Mouse (Mus musculus): Measurements from ENCODE around the gene Etv5. TPM values are rescaled to one million over a fixed set of nuclear protein-coding genes. Genes with fewer than 3 reads are reported as not detected.
A peak's percentile ranks its signal among the peaks of the same experiment; 100 is the strongest.

Gene Etv5
- polyA plus RNA-seq, 1 experiment from 2014 or later, result 18.3 TPM

- no peak for ATAC-seq (ENCODE audit: low read depth)
- 94% methylated on average over 7 of the region's 7 CpGs for WGBS
Observed at GRCm38 (mm10) chr16:22417931-22418330, 21.6 kb downstream of the Etv5 start.

DNA sequence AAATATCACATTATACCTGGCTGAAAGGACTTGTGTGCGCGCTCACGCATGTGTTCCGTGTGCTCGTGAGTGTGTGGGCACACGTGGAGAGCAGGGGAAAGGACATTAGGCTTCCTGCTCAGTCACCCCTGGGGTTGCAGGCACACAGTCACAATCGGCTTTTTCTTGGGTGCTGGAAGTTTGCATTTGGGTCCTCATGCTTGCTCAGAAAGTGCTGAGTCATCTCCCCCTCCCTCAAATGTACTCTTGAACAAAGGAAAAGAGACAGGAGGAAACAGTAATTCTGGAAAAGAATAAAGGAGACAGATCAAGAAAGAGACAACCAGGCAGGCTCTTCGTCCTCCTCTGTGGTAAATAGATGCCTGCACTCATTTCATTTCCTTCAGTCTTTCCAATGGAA, 22.5 kb downstream of the Etv5 start:
- Histone ChIP-seq H3K9me3 (ENCODE audit: control insufficient read depth, low read length) (no peaks in the 10 kb centered on the region), H3K4me1 (ENCODE audit: control insufficient read depth, insufficient read depth, low read length) (peaks cover 4% of the 10 kb centered on the region; the same call in 1 of the 2 replicates), H3K27ac (ENCODE audit: low read depth, low read length) (no peak overlapping the region), H3K4me3 (ENCODE audit: low read depth, low read length) (no peak overlapping the region), H3K9ac (replicated peaks; ENCODE audit: low read depth, low read length) (no peak overlapping the region), H3K4me2 (ENCODE audit: low read depth, low read length) (no peak overlapping the region), H3K27me3 (ENCODE audit: control insufficient read depth, insufficient read depth, low read length) (no peaks in the 10 kb centered on the region), H3K36me3 (ENCODE audit: control insufficient read depth, insufficient read depth, low read length) (no peaks in the 10 kb centered on the region)
- no peak for ATAC-seq (ENCODE audit: low read depth)
- WGBS, result 85% methylated on average over 8 of the region's 8 CpGs

More at GRCm38 (mm10) chr16:22417931-22418330, 21.6 kb downstream of the Etv5 start:
- H3K9me3 ChIP-seq (ENCODE audit: control insufficient read depth, low read length), result no peaks in the 10 kb centered on the region
- no peak overlapping the region for H3K27ac ChIP-seq (ENCODE audit: low read depth, low read length)
- no peaks in the 10 kb centered on the region for H3K27me3 ChIP-seq (ENCODE audit: control insufficient read depth, insufficient read depth, low read length)
- no peaks in the 10 kb centered on the region for H3K36me3 ChIP-seq (ENCODE audit: control insufficient read depth, insufficient read depth, low read length)
- H3K4me3 ChIP-seq (ENCODE audit: low read depth, low read length), result no peak overlapping the region
- no peaks in the 10 kb centered on the region for H3K4me1 ChIP-seq (ENCODE audit: control insufficient read depth, insufficient read depth, low read length)
- no peak overlapping the region for H3K4me2 ChIP-seq (ENCODE audit: low read depth, low read length)
- no peak overlapping the region for H3K9ac ChIP-seq (replicated peaks; ENCODE audit: low read depth, low read length)

GRCm38 (mm10) chr16:22416140-22416848, 23.2 kb downstream of the Etv5 start:
- 65% methylated on average over 6 of the region's 6 CpGs for WGBS
- no peak overlapping the region for H3K4me2 ChIP-seq (ENCODE audit: low read depth, low read length)
- no peak overlapping the region for H3K4me3 ChIP-seq (ENCODE audit: low read depth, low read length)
- no peaks in the 10 kb centered on the region for H3K36me3 ChIP-seq (ENCODE audit: control insufficient read depth, insufficient read depth, low read length)
- no peaks in the 10 kb centered on the region for H3K27me3 ChIP-seq (ENCODE audit: control insufficient read depth, insufficient read depth, low read length)
- H3K27ac ChIP-seq (ENCODE audit: low read depth, low read length), result no peak overlapping the region
- no peak overlapping the region for H3K9ac ChIP-seq (replicated peaks; ENCODE audit: low read depth, low read length)
- H3K9me3 ChIP-seq (ENCODE audit: control insufficient read depth, low read length), result no peaks in the 10 kb centered on the region
- peaks cover 9% of the 10 kb centered on the region; the same call in 1 of the 2 replicates for H3K4me1 ChIP-seq (ENCODE audit: control insufficient read depth, insufficient read depth, low read length)
- ATAC-seq (ENCODE audit: low read depth), result no peak

GRCm38 (mm10) chr16:22414205-22414754, 25.2 kb downstream of the Etv5 start:
- WGBS, result 93% methylated on average over 9 of the region's 9 CpGs
- no peaks in the 10 kb centered on the region for H3K36me3 ChIP-seq (ENCODE audit: control insufficient read depth, insufficient read depth, low read length)
- H3K9ac ChIP-seq (replicated peaks; ENCODE audit: low read depth, low read length), result no peak overlapping the region
- H3K4me2 ChIP-seq (ENCODE audit: low read depth, low read length), result no peak overlapping the region
- peaks cover 9% of the 10 kb centered on the region; the same call in 1 of the 2 replicates for H3K4me1 ChIP-seq (ENCODE audit: control insufficient read depth, insufficient read depth, low read length)
- no peaks in the 10 kb centered on the region for H3K9me3 ChIP-seq (ENCODE audit: control insufficient read depth, low read length)
- H3K27me3 ChIP-seq (ENCODE audit: control insufficient read depth, insufficient read depth, low read length), result no peaks in the 10 kb centered on the region
- no peak overlapping the region for H3K4me3 ChIP-seq (ENCODE audit: low read depth, low read length)
- ATAC-seq (ENCODE audit: low read depth), result no peak
- no peak overlapping the region for H3K27ac ChIP-seq (ENCODE audit: low read depth, low read length)

DNA sequence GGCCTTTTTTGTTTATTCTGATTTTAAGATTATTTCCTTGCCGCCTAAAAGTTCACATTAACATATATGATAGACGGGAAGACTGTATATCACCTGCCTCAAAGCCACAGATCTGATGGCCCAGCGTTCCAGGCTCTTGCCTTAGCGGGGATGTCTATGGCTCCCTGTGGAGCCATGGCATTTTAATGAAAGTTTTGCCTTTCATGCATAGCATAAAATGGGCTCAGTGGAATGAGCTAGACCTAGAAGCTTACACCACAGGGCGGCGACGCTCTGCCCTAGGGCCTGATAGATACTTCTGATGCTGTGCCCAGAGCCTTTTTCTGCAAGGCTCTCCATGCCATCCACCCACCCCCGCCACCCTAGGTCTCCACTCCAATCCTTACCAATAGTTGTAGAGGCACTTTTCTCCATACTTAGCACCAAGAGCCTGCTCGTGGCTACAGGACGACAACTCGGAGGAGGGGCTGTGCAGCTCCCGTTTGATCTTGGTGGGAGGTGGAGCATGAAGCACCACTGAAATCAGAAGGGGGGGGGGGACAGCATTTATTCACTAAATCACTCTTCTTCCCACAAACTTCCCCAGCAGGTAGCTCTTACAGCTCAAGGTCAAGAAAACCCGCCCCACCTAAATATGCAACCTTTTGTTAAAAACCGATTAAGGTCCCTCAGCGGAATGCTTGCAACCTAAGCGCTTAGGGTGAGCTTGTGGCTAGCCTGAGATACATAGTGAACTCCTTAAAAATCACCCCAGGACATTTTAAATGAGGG, 26.9 kb downstream of the Etv5 start:
- Histone ChIP-seq H3K27me3 (ENCODE audit: control insufficient read depth, insufficient read depth, low read length) (no peaks in the 10 kb centered on the region), H3K4me2 (ENCODE audit: low read depth, low read length) (peak overlapping the region; percentile 8; the same call in 1 of the 2 replicates), H3K9ac (replicated peaks; ENCODE audit: low read depth, low read length) (no peak overlapping the region; the same call in 1 of the 2 replicates), H3K36me3 (ENCODE audit: control insufficient read depth, insufficient read depth, low read length) (no peaks in the 10 kb centered on the region), H3K4me3 (ENCODE audit: low read depth, low read length) (no peak overlapping the region), H3K9me3 (ENCODE audit: control insufficient read depth, low read length) (no peaks in the 10 kb centered on the region), H3K27ac (ENCODE audit: low read depth, low read length) (no peak overlapping the region), H3K4me1 (ENCODE audit: control insufficient read depth, insufficient read depth, low read length) (peaks cover 9% of the 10 kb centered on the region; the same call in 1 of the 2 replicates)
- 28% methylated on average over 16 of the region's 16 CpGs for WGBS
- ATAC-seq (ENCODE audit: low read depth), result peak; percentile 78

- H3K4me2 ChIP-seq (ENCODE audit: low read depth, low read length), result peak overlapping the region; percentile 8; the same call in 1 of the 2 replicates
- no peaks in the 10 kb centered on the region for H3K36me3 ChIP-seq (ENCODE audit: control insufficient read depth, insufficient read depth, low read length)
- no peak overlapping the region for H3K4me3 ChIP-seq (ENCODE audit: low read depth, low read length)
- peak; percentile 67 for ATAC-seq (ENCODE audit: low read depth)
- no peak overlapping the region for H3K27ac ChIP-seq (ENCODE audit: low read depth, low read length)
- H3K9me3 ChIP-seq (ENCODE audit: control insufficient read depth, low read length), result no peaks in the 10 kb centered on the region
- H3K9ac ChIP-seq (replicated peaks; ENCODE audit: low read depth, low read length), result no peak overlapping the region; the same call in 1 of the 2 replicates
- H3K27me3 ChIP-seq (ENCODE audit: control insufficient read depth, insufficient read depth, low read length), result no peaks in the 10 kb centered on the region
- peaks cover 9% of the 10 kb centered on the region; the same call in 1 of the 2 replicates for H3K4me1 ChIP-seq (ENCODE audit: control insufficient read depth, insufficient read depth, low read length)
- WGBS, result 11% methylated on average over 11 of the region's 11 CpGs
Observed at GRCm38 (mm10) chr16:22411764-22412163, 27.8 kb downstream of the Etv5 start.

GRCm38 (mm10) chr16:22410000-22410399, 29.5 kb downstream of the Etv5 start:
- Histone ChIP-seq H3K27me3 (ENCODE audit: control insufficient read depth, insufficient read depth, low read length) (no peaks in the 10 kb centered on the region), H3K9ac (replicated peaks; ENCODE audit: low read depth, low read length) (no peak overlapping the region), H3K4me3 (ENCODE audit: low read depth, low read length) (no peak overlapping the region), H3K4me2 (ENCODE audit: low read depth, low read length) (no peak overlapping the region), H3K36me3 (ENCODE audit: control insufficient read depth, insufficient read depth, low read length) (no peaks in the 10 kb centered on the region), H3K4me1 (ENCODE audit: control insufficient read depth, insufficient read depth, low read length) (peaks cover 9% of the 10 kb centered on the region; the same call in 1 of the 2 replicates), H3K27ac (ENCODE audit: low read depth, low read length) (no peak overlapping the region), H3K9me3 (ENCODE audit: control insufficient read depth, low read length) (no peaks in the 10 kb centered on the region)
- ATAC-seq (ENCODE audit: low read depth), result no peak
- WGBS, result 92% methylated on average over 5 of the region's 5 CpGs

- Histone ChIP-seq H3K36me3 (ENCODE audit: control insufficient read depth, insufficient read depth, low read length) (no peaks in the 10 kb centered on the region), H3K9ac (replicated peaks; ENCODE audit: low read depth, low read length) (no peak overlapping the region), H3K4me1 (ENCODE audit: control insufficient read depth, insufficient read depth, low read length) (peaks cover 9% of the 10 kb centered on the region; the same call in 1 of the 2 replicates), H3K9me3 (ENCODE audit: control insufficient read depth, low read length) (no peaks in the 10 kb centered on the region), H3K4me2 (ENCODE audit: low read depth, low read length) (no peak overlapping the region), H3K4me3 (ENCODE audit: low read depth, low read length) (no peak overlapping the region), H3K27ac (ENCODE audit: low read depth, low read length) (no peak overlapping the region), H3K27me3 (ENCODE audit: control insufficient read depth, insufficient read depth, low read length) (no peaks in the 10 kb centered on the region)
- no peak for ATAC-seq (ENCODE audit: low read depth)
- 88% methylated on average over 8 of the region's 8 CpGs for WGBS
Observed at GRCm38 (mm10) chr16:22408642-22409360, 30.7 kb downstream of the Etv5 start.
